Mouse (Mus musculus) midbrain, embryonic 12.5 days (tissue): Measurements from ENCODE around the gene Fat3. TPM values are rescaled to one million over a fixed set of nuclear protein-coding genes. Genes with fewer than 3 reads are reported as not detected.
A peak's percentile ranks its signal among the peaks of the same experiment; 100 is the strongest.

Experiments
- ATAC-seq: fragments of 200-750 bp; cut with Nextera tagmentation; 2 replicates; pipeline ENCODE4 v1.8.0; 2017; ENCODE audit warnings: low read depth, moderate TSS enrichment, moderate library complexity; ENCODE audit not compliant: low FRiP score
- H3K27ac ChIP-seq: fragments of 300-500 bp; sonication (generic); replicated peaks from 2 replicates; pipeline ENCODE4 v1.5.1; 2016; ENCODE audit warnings: mild to moderate bottlenecking
- H3K27me3 ChIP-seq: fragments of 300-500 bp; sonication (generic); 2 replicates; pipeline ENCODE4 v1.6.1; 2016; ENCODE audit warnings: mild to moderate bottlenecking
- H3K36me3 ChIP-seq: fragments of 300-500 bp; sonication (generic); 2 replicates; pipeline ENCODE4 v1.6.1; 2016
- H3K4me1 ChIP-seq: fragments of 300-500 bp; sonication (generic); 2 replicates; pipeline ENCODE4 v1.6.1; 2016
- H3K4me2 ChIP-seq: fragments of 300-500 bp; sonication (generic); replicated peaks from 2 replicates; pipeline ENCODE4 v1.6.1; 2016; ENCODE audit warnings: mild to moderate bottlenecking, moderate library complexity
- H3K4me3 ChIP-seq: fragments of 300-500 bp; sonication (generic); 2 replicates; pipeline ENCODE4 v1.5.1; 2016; ENCODE audit warnings: mild to moderate bottlenecking
- H3K9ac ChIP-seq: fragments of 300-500 bp; sonication (generic); replicated peaks from 2 replicates; pipeline ENCODE4 v1.6.1; 2016; ENCODE audit warnings: mild to moderate bottlenecking, moderate library complexity
- H3K9me3 ChIP-seq: fragments of 300-500 bp; sonication (generic); 2 replicates; pipeline ENCODE4 v1.6.1; 2016; ENCODE audit warnings: mild to moderate bottlenecking
- WGBS: fragments of 180-500 bp; shearing (Covaris S2); methylation state at CpG from one replicate; pipeline ENCODE4 v1.1.7; 2016; 5-methylcytosine and 5-hydroxymethylcytosine counted together
- polyA plus RNA-seq: library from polyadenylated mRNA; unstranded; fragments of >200 nt; fragmentation: Nextera tagmentation; extraction: Ambion mirVana; gene quantifications from 2 replicates; pipeline ENCODE4 v1.2.1, GENCODE M21; 2016

Gene Fat3
- polyA plus RNA-seq, 1 experiment from 2014 or later: 12.3 TPM

GRCm38 (mm10) chr9:16304949-16305348 is 196.1 kb downstream of the Fat3 start:
- no peaks in the 10 kb centered on the region for H3K36me3 ChIP-seq
- 72% methylated on average over 2 of the region's 2 CpGs for WGBS
- no peak overlapping the region for H3K9ac ChIP-seq
- H3K4me3 ChIP-seq: no peak overlapping the region
- H3K4me2 ChIP-seq: no peak overlapping the region
- no peaks in the 10 kb centered on the region for H3K27me3 ChIP-seq
- H3K27ac ChIP-seq: 0 out of 2 replicates have a peak overlapping the region, but pooled peaks have one; percentile 21
- H3K9me3 ChIP-seq: no peaks in the 10 kb centered on the region
- H3K4me1 ChIP-seq: peaks cover 17% of the 10 kb centered on the region
- ATAC-seq: 0 out of 2 replicates have a peak, but pooled peaks have one; percentile 34

DNA sequence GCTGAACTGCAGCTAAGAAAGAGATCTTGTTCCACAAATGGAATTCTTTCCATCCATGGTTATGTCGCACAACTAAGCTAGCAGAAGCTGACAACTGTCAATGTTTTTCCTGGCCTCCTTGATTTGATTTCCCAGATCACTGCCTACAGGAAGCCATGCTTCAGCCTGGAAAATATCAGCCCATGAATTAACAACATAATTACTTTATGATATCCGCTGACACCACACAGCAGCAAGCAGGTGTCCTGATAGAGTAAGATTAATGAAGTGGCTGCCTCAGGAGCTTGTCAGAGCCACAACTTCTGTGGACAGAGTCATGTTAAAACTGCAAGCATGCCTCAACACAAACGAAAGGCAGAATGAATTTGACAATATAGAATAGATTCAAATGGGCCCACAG is 198.6 kb downstream of the Fat3 start:
- WGBS: 83% methylated on average over 3 of the region's 3 CpGs
- Histone ChIP-seq H3K4me1 (peaks cover 17% of the 10 kb centered on the region), H3K9ac (no peak overlapping the region), H3K4me3 (no peak overlapping the region), H3K36me3 (no peaks in the 10 kb centered on the region), H3K27ac (no peak overlapping the region), H3K4me2 (no peak overlapping the region), H3K27me3 (no peaks in the 10 kb centered on the region), H3K9me3 (no peaks in the 10 kb centered on the region)
- ATAC-seq: no peak

GRCm38 (mm10) chr9:16297935-16298334 is 203.2 kb downstream of the Fat3 start:
- no peak overlapping the region for H3K27ac ChIP-seq

DNA sequence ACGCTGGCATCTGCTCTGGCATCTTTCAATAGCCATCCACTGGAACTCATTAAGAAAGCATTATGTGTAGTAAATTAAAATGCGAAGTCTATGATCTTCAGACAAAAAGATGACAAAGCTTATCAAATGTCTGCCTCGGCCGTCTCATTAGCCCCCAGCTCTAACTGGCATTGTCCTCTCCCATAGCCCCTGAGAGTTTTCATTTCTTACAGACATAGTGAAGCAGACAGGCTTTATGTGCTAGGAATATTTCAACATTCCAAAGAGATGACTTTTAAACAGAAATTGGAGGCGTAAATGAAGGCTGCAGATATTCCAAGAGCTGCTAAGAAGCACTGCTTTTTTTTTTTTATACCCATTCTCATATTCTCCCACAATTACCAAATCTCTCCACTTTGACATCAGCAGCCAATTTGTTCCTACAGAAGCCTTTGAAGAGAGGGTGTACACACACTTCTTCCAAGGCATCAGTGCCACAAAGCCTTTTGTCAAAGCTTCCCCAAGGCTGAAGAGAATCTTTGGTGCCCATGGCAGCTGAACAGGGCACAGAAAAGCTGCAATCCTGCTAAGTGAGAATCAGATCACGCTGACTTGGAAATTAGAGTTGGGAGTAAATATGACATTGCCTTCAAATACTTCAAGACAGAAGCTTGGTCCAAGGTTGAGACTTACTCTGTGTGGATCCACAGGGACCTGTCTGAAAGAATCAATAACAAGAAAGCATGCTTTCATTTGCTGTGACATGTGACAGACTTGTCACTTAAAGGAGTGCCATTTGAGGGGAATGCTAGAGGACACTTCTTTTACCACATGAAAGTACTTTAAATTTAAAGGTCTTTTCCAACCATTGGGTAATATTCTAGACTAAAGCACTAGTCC is 206.9 kb downstream of the Fat3 start:
- 55% methylated on average over 6 of the region's 6 CpGs for WGBS
- no peaks in the 10 kb centered on the region for H3K36me3 ChIP-seq

More at GRCm38 (mm10) chr9:16297935-16298334, 203.2 kb downstream of the Fat3 start:
- no peak overlapping the region for H3K4me2 ChIP-seq
- ATAC-seq: no peak
- no peak overlapping the region for H3K4me3 ChIP-seq
- 77% methylated on average over 3 of the region's 3 CpGs for WGBS
- H3K9ac ChIP-seq: no peak overlapping the region
- H3K4me1 ChIP-seq: peaks cover 18% of the 10 kb centered on the region
- no peaks in the 10 kb centered on the region for H3K9me3 ChIP-seq
- H3K27me3 ChIP-seq: no peaks in the 10 kb centered on the region
- no peaks in the 10 kb centered on the region for H3K36me3 ChIP-seq

GRCm38 (mm10) chr9:16292492-16292891 is 208.6 kb downstream of the Fat3 start:
- no peak overlapping the region for H3K4me3 ChIP-seq
- H3K4me1 ChIP-seq: peaks cover 18% of the 10 kb centered on the region
- no peak overlapping the region for H3K4me2 ChIP-seq
- H3K27me3 ChIP-seq: no peaks in the 10 kb centered on the region
- no peak overlapping the region for H3K27ac ChIP-seq
- H3K36me3 ChIP-seq: no peaks in the 10 kb centered on the region
- no peak; the same call in 1 of the 2 replicates for ATAC-seq
- H3K9ac ChIP-seq: no peak overlapping the region
- 93% methylated on average over 2 of the region's 2 CpGs for WGBS
- no peaks in the 10 kb centered on the region for H3K9me3 ChIP-seq

More for the DNA sequence above, 206.9 kb downstream of the Fat3 start:
- H3K9ac ChIP-seq: no peak overlapping the region; the same call in 1 of the 2 replicates
- H3K27ac ChIP-seq: peak overlapping the region; percentile 63
- H3K27me3 ChIP-seq: no peaks in the 10 kb centered on the region
- no peak for ATAC-seq
- peaks cover 18% of the 10 kb centered on the region for H3K4me1 ChIP-seq
- H3K9me3 ChIP-seq: no peaks in the 10 kb centered on the region
- H3K4me3 ChIP-seq: no peak overlapping the region
- no peak overlapping the region for H3K4me2 ChIP-seq

- Histone ChIP-seq H3K9ac (no peak overlapping the region), H3K4me3 (no peak overlapping the region), H3K4me1 (peaks cover 18% of the 10 kb centered on the region), H3K36me3 (no peaks in the 10 kb centered on the region), H3K4me2 (no peak overlapping the region), H3K27ac (no peak overlapping the region), H3K27me3 (no peaks in the 10 kb centered on the region), H3K9me3 (no peaks in the 10 kb centered on the region)
- ATAC-seq: no peak
- WGBS: 90% methylated on average over 2 of the region's 2 CpGs
Observed at GRCm38 (mm10) chr9:16290911-16291310, 210.2 kb downstream of the Fat3 start.

- WGBS: 93% methylated on average over 1 of the region's 1 CpGs
Observed at GRCm38 (mm10) chr9:16283033-16283432, 218.1 kb downstream of the Fat3 start.

DNA sequence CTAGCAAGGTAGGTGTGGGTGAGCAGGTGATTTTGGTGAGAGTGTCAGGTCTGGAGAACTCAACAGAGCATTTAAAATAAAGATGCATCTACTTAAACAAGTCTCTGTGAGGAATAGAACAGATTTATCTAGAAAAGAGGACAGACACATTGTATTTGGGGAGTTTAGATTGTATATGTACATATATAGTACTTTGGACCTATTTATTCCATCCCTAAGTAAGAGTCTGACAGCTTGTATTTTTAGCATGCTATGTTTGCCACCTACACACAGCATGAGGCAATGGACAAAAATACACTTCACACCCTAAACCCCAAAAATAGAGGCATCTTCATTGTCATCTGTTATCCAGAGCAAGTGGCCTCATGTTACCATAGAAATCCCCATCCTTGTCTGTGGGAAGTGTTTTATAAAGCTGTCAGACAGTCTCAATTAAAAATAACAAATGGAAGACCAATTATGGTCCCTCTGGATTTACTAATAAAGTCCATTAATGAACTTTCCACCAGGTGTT is 218.7 kb downstream of the Fat3 start:
- no peak for ATAC-seq
- Histone ChIP-seq H3K4me1 (no peaks in the 10 kb centered on the region), H3K9me3 (no peaks in the 10 kb centered on the region), H3K9ac (no peak overlapping the region), H3K36me3 (no peaks in the 10 kb centered on the region), H3K4me3 (no peak overlapping the region), H3K27me3 (no peaks in the 10 kb centered on the region), H3K4me2 (no peak overlapping the region), H3K27ac (no peak overlapping the region)

More at GRCm38 (mm10) chr9:16283033-16283432, 218.1 kb downstream of the Fat3 start:
- no peaks in the 10 kb centered on the region for H3K4me1 ChIP-seq
- H3K27me3 ChIP-seq: no peaks in the 10 kb centered on the region
- no peak overlapping the region for H3K4me3 ChIP-seq
- H3K36me3 ChIP-seq: no peaks in the 10 kb centered on the region
- no peak for ATAC-seq
- no peak overlapping the region for H3K27ac ChIP-seq
- no peak overlapping the region for H3K4me2 ChIP-seq
- H3K9ac ChIP-seq: no peak overlapping the region
- H3K9me3 ChIP-seq: no peaks in the 10 kb centered on the region

- no peak overlapping the region for H3K4me3 ChIP-seq
- no peak overlapping the region; the same call in 1 of the 2 replicates for H3K27ac ChIP-seq
- no peaks in the 10 kb centered on the region for H3K4me1 ChIP-seq
- 61% methylated on average over 2 of the region's 2 CpGs for WGBS
- no peaks in the 10 kb centered on the region for H3K36me3 ChIP-seq
- H3K9ac ChIP-seq: no peak overlapping the region
- no peaks in the 10 kb centered on the region for H3K9me3 ChIP-seq
- no peaks in the 10 kb centered on the region for H3K27me3 ChIP-seq
- no peak overlapping the region for H3K4me2 ChIP-seq
- ATAC-seq: 0 out of 2 replicates have a peak, but pooled peaks have one; percentile 12
Observed at GRCm38 (mm10) chr9:16275589-16275988, 225.5 kb downstream of the Fat3 start.

DNA sequence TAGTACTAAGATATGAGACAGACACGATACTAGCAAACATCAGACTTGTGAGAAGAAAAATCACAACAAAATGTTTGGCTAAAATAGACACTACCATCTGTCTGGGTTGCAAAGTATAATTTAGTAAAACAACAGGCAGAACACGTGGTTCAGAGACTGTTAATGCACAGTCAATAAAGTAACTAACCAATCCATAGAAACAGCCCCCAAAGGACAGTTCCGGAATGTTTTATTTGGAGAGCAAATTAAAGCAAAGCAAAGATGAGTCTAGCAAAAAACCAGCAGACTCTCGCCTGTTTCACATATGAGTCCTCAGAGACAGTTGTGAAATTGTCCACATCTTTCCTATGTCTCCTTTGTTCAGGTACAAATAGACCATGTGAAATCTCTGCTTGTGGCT is 227.0 kb downstream of the Fat3 start:
- no peaks in the 10 kb centered on the region for H3K36me3 ChIP-seq
- H3K27ac ChIP-seq: no peak overlapping the region
- H3K4me1 ChIP-seq: no peaks in the 10 kb centered on the region
- H3K4me2 ChIP-seq: no peak overlapping the region
- WGBS: 79% methylated on average over 4 of the region's 4 CpGs
- H3K27me3 ChIP-seq: no peaks in the 10 kb centered on the region
- no peaks in the 10 kb centered on the region for H3K9me3 ChIP-seq
- ATAC-seq: no peak
- no peak overlapping the region for H3K9ac ChIP-seq
- no peak overlapping the region for H3K4me3 ChIP-seq

DNA sequence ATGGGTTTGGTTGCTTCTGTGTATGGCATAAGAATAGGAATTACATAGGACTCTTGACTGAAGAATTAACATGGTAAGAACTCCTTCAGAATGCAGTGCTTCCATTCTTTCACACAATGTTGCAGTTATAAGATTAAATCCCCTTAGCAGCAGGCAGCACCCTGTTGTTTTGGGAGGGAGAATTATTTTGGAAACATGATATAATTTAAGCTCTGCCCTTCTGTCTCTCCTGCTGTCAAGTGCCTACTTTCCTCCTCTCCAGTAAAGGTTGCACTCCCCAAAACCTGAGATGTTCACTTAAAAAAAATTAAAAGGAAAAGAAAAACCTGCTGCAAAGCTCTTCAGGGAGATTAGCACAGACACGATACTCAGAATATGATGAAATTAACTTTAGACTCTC is 228.3 kb downstream of the Fat3 start:
- Histone ChIP-seq H3K4me1 (no peaks in the 10 kb centered on the region), H3K27ac (no peak overlapping the region), H3K36me3 (no peaks in the 10 kb centered on the region), H3K4me3 (no peak overlapping the region), H3K4me2 (no peak overlapping the region), H3K9ac (no peak overlapping the region), H3K9me3 (no peaks in the 10 kb centered on the region), H3K27me3 (no peaks in the 10 kb centered on the region)
- no peak for ATAC-seq
- 76% methylated on average over 1 of the region's 1 CpGs for WGBS

DNA sequence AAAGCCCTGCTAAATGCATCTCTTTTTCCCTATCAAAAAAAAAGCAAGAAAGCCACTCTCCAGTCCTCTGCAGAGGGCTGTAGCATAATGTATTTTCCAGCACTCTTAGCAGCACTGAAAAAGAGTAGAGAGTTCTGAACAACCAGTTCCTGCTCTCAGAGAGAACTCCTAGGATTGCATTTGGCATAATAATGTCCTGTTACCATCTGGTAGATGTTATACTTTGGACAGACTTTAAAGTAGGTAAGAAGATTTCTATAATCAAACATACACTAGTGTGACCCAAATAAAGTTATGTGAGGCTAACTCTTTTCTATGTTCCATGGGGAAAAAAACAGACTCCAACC is 230.3 kb downstream of the Fat3 start:
- Histone ChIP-seq H3K36me3 (no peaks in the 10 kb centered on the region), H3K4me1 (no peaks in the 10 kb centered on the region), H3K27ac (no peak overlapping the region), H3K4me2 (no peak overlapping the region), H3K9me3 (no peaks in the 10 kb centered on the region), H3K4me3 (no peak overlapping the region), H3K27me3 (no peaks in the 10 kb centered on the region), H3K9ac (no peak overlapping the region)
- no peak for ATAC-seq
